Mouse (Mus musculus) stomach, embryonic 16.5 days (tissue): ENCODE data around the gene Washc4. TPM values are rescaled to one million over a fixed set of nuclear protein-coding genes. Genes with fewer than 3 reads are reported as not detected.

Experiments
- ATAC-seq: fragments of 200-750 bp; cut with Nextera tagmentation; 2 replicates; pipeline ENCODE4 v1.8.0; 2017; ENCODE audit warnings: moderate number of reproducible peaks, moderate TSS enrichment; ENCODE audit not compliant: insufficient read depth, low FRiP score
- H3K27ac ChIP-seq: fragments of 300-500 bp; sonication (generic); 2 replicates; pipeline ENCODE4 v1.5.1; 2014; ENCODE audit warnings: low read length
- H3K27me3 ChIP-seq: fragments of 300-500 bp; sonication (generic); 2 replicates; pipeline ENCODE4 v1.6.1; 2014; ENCODE audit warnings: low read length, control low read depth, mixed read lengths; ENCODE audit not compliant: control insufficient read depth, insufficient read depth
- H3K36me3 ChIP-seq: fragments of 300-500 bp; sonication (generic); 2 replicates; pipeline ENCODE4 v1.6.1; 2014; ENCODE audit warnings: low read length; ENCODE audit not compliant: control insufficient read depth, insufficient read depth
- H3K4me1 ChIP-seq: fragments of 300-500 bp; sonication (generic); 2 replicates; pipeline ENCODE4 v1.6.1; 2014; ENCODE audit warnings: low read length, control low read depth, mixed read lengths; ENCODE audit not compliant: control insufficient read depth, insufficient read depth
- H3K4me2 ChIP-seq: fragments of 300-500 bp; sonication (generic); 2 replicates; pipeline ENCODE4 v1.6.1; 2014; ENCODE audit warnings: low read depth, low read length, mixed read lengths
- H3K4me3 ChIP-seq: fragments of 300-500 bp; sonication (generic); replicated peaks from 2 replicates; pipeline ENCODE4 v1.5.1; 2014; ENCODE audit warnings: mild to moderate bottlenecking, low read length
- H3K9ac ChIP-seq: fragments of 300-500 bp; sonication (generic); 2 replicates; pipeline ENCODE4 v1.6.1; 2014; ENCODE audit warnings: low read length
- H3K9me3 ChIP-seq: fragments of 300-500 bp; sonication (generic); replicated peaks from 2 replicates; pipeline ENCODE4 v1.6.1; 2016; ENCODE audit warnings: low read length, control low read depth; ENCODE audit not compliant: control insufficient read depth
- WGBS: fragments of 180-500 bp; shearing (Covaris S2); extraction: QIAGEN DNeasy Blood & Tissue Kit; methylation state at CpG from one replicate; pipeline ENCODE4 v1.1.7; 2014; 5-methylcytosine and 5-hydroxymethylcytosine counted together
- polyA plus RNA-seq: library from polyadenylated mRNA; unstranded; fragments of >200 nt; fragmentation: Nextera tagmentation; extraction: Ambion mirVana; gene quantifications from 2 replicates; pipeline ENCODE4 v1.2.1, GENCODE M21; 2015

Gene Washc4
- polyA plus RNA-seq, 1 experiment from 2014 or later: 36.5 TPM

DNA sequence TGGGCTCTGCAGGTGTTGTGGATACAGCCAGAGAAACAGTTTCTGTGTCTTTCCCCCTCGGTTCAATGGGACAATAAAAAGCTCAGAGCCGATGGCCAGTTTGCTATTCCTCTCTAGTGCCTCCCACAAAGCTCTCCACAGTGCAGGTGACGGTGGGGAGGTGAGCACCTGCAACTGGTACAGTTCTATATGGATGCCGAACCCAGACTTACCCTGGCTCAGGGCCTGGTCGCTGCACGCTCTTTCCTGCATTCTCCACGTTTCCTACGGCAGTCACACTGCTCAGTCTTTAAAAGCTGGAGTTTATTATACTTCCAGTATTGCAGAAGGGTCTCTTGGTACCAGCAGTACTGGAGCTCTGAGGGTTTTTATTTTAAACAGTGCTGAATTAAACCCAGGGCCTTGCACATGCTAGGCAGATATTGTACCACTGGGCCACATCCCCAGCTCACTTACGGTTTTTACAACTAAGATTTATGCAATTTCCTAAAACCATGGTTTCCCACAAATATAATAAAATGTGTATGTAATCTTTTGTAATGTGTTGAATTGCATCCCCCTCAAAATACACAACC, 83.6 kb downstream of the Washc4 start:
- WGBS: 95% methylated on average over 9 of the region's 9 CpGs

GRCm38 (mm10) chr10:83628241-83628640, 84.7 kb downstream of the Washc4 start:
- no peak for ATAC-seq
- Histone ChIP-seq H3K4me1 (peaks cover 3% of the 10 kb centered on the region; the same call in 1 of the 2 replicates), H3K9ac (no peak overlapping the region), H3K9me3 (no peaks in the 10 kb centered on the region), H3K27ac (no peak overlapping the region), H3K4me3 (no peak overlapping the region), H3K27me3 (no peaks in the 10 kb centered on the region), H3K36me3 (no peaks in the 10 kb centered on the region), H3K4me2 (no peak overlapping the region)
- WGBS: 83% methylated on average over 4 of the region's 4 CpGs

More for the DNA sequence above, 83.6 kb downstream of the Washc4 start:
- Histone ChIP-seq H3K4me1 (peaks cover 3% of the 10 kb centered on the region; the same call in 1 of the 2 replicates), H3K27ac (no peak overlapping the region), H3K27me3 (no peaks in the 10 kb centered on the region), H3K36me3 (no peaks in the 10 kb centered on the region), H3K9me3 (no peaks in the 10 kb centered on the region), H3K4me2 (no peak overlapping the region), H3K9ac (no peak overlapping the region), H3K4me3 (no peak overlapping the region)
- no peak for ATAC-seq

- Histone ChIP-seq H3K27ac (no peak overlapping the region), H3K4me3 (no peak overlapping the region), H3K36me3 (no peaks in the 10 kb centered on the region), H3K4me1 (no peaks in the 10 kb centered on the region; the same call in 1 of the 2 replicates), H3K9me3 (no peaks in the 10 kb centered on the region), H3K9ac (no peak overlapping the region), H3K27me3 (no peaks in the 10 kb centered on the region), H3K4me2 (no peak overlapping the region)
- WGBS: 70% methylated on average over 12 of the region's 12 CpGs
- no peak for ATAC-seq
Measured at GRCm38 (mm10) chr10:83629190-83629781, 85.7 kb downstream of the Washc4 start.

GRCm38 (mm10) chr10:83629878-83630277, 86.3 kb downstream of the Washc4 start:
- ATAC-seq: no peak
- H3K27ac ChIP-seq: no peak overlapping the region
- no peaks in the 10 kb centered on the region for H3K36me3 ChIP-seq
- no peak overlapping the region for H3K9ac ChIP-seq
- no peaks in the 10 kb centered on the region for H3K27me3 ChIP-seq
- H3K4me3 ChIP-seq: no peak overlapping the region
- WGBS: 79% methylated on average over 5 of the region's 5 CpGs
- H3K4me2 ChIP-seq: no peak overlapping the region
- H3K4me1 ChIP-seq: no peaks in the 10 kb centered on the region
- no peaks in the 10 kb centered on the region for H3K9me3 ChIP-seq

DNA sequence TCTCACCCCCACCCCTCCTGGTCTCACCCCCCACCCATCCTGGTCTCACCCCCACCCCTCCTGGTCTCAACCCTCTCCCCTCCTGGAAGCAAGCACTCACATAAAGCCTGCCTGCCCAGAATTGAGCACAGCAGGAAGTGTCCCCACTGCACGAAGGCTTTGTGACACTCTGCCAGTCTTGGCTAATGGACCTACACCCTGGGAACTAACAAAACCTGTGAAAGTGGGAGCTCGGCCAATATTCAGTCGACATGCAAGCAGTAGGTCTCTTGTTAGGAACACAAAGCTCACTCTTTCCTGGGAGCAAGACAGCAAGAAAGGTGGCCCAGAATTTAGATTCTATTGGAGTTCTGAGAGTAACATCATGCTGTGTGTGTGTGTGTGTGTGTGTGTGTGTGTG, 87.3 kb downstream of the Washc4 start:
- WGBS: 58% methylated on average over 3 of the region's 3 CpGs
- Histone ChIP-seq H3K4me1 (peaks cover 4% of the 10 kb centered on the region), H3K4me3 (no peak overlapping the region), H3K9ac (no peak overlapping the region), H3K27me3 (no peaks in the 10 kb centered on the region), H3K4me2 (no peak overlapping the region), H3K36me3 (no peaks in the 10 kb centered on the region), H3K9me3 (no peaks in the 10 kb centered on the region), H3K27ac (no peak overlapping the region)
- no peak for ATAC-seq

- H3K36me3 ChIP-seq: no peaks in the 10 kb centered on the region
- H3K27me3 ChIP-seq: no peaks in the 10 kb centered on the region
- no peaks in the 10 kb centered on the region for H3K9me3 ChIP-seq
- WGBS: 83% methylated on average over 10 of the region's 10 CpGs
- no peak overlapping the region for H3K4me2 ChIP-seq
- no peak overlapping the region for H3K4me3 ChIP-seq
- no peak for ATAC-seq
- no peak overlapping the region for H3K9ac ChIP-seq
- H3K27ac ChIP-seq: no peak overlapping the region
- peaks cover 4% of the 10 kb centered on the region for H3K4me1 ChIP-seq
Measured at GRCm38 (mm10) chr10:83631775-83632174, 88.2 kb downstream of the Washc4 start.

GRCm38 (mm10) chr10:83632806-83633374, 89.3 kb downstream of the Washc4 start:
- WGBS: 79% methylated on average over 7 of the region's 7 CpGs
- Histone ChIP-seq H3K9me3 (no peaks in the 10 kb centered on the region), H3K27ac (no peak overlapping the region), H3K36me3 (no peaks in the 10 kb centered on the region), H3K4me2 (no peak overlapping the region), H3K27me3 (no peaks in the 10 kb centered on the region), H3K4me3 (no peak overlapping the region), H3K4me1 (peaks cover 4% of the 10 kb centered on the region), H3K9ac (no peak overlapping the region)
- no peak for ATAC-seq

GRCm38 (mm10) chr10:83634461-83634860, 90.9 kb downstream of the Washc4 start:
- no peak overlapping the region for H3K9ac ChIP-seq
- H3K27me3 ChIP-seq: no peaks in the 10 kb centered on the region
- H3K4me1 ChIP-seq: peaks cover 4% of the 10 kb centered on the region
- WGBS: 20% methylated on average over 5 of the region's 5 CpGs
- H3K27ac ChIP-seq: no peak overlapping the region
- H3K36me3 ChIP-seq: no peaks in the 10 kb centered on the region
- no peak for ATAC-seq
- H3K4me2 ChIP-seq: no peak overlapping the region
- no peak overlapping the region for H3K4me3 ChIP-seq
- H3K9me3 ChIP-seq: no peaks in the 10 kb centered on the region

DNA sequence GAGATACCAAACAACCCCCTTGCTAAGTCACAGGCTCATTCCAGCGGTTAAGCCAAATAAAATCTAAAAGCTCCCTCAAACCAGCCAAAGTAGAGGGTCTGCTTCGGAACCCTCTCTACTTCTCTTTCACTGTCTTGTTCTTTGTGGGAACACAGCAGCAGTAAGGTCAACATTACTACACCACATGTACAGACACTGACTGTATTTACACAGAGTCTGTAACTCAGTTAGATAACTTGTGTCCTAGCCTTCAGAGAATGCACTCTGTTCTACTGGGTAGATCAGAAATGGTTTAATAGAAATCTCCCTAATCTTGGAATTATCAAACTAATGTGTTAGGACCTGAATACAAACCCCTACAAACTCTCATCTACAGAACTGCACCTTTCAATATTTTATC, 92.6 kb downstream of the Washc4 start:
- Histone ChIP-seq H3K27ac (no peak overlapping the region), H3K9me3 (no peaks in the 10 kb centered on the region), H3K36me3 (no peaks in the 10 kb centered on the region), H3K4me1 (peaks cover 4% of the 10 kb centered on the region), H3K4me2 (no peak overlapping the region), H3K9ac (no peak overlapping the region), H3K27me3 (no peaks in the 10 kb centered on the region), H3K4me3 (no peak overlapping the region)
- no peak for ATAC-seq
- 83% methylated on average over 2 of the region's 2 CpGs for WGBS
